Mouse (Mus musculus) heart, embryonic 16.5 days (tissue): ENCODE results near the gene Ddx25. TPM values are rescaled to one million over a fixed set of nuclear protein-coding genes. Genes with fewer than 3 reads are reported as not detected.
A peak's percentile ranks its signal among the peaks of the same experiment; 100 is the strongest.

ENCODE experiments used
- ATAC-seq: fragments of 200-750 bp; cut with Nextera tagmentation; replicated peaks from 2 replicates; pipeline ENCODE4 v1.8.0; 2017; ENCODE audit warnings: moderate number of reproducible peaks; ENCODE audit not compliant: insufficient read depth, low FRiP score; ENCODE audit errors: extremely low read depth
- H3K27ac ChIP-seq: fragments of 300-500 bp; sonication (generic); 2 replicates; pipeline ENCODE4 v1.5.1; 2014; ENCODE audit warnings: mild to moderate bottlenecking, low read length, control low read depth, moderate library complexity
- H3K27me3 ChIP-seq: fragments of 300-500 bp; sonication (generic); 2 replicates; pipeline ENCODE4 v1.6.1; 2014; ENCODE audit warnings: low read length, mixed read lengths; ENCODE audit not compliant: control insufficient read depth, insufficient read depth
- H3K36me3 ChIP-seq: fragments of 300-500 bp; sonication (generic); 2 replicates; pipeline ENCODE4 v1.6.1; 2014; ENCODE audit not compliant: control insufficient read depth, insufficient read depth
- H3K4me1 ChIP-seq: fragments of 300-500 bp; sonication (generic); 2 replicates; pipeline ENCODE4 v1.6.1; 2014; ENCODE audit warnings: low read length, mixed read lengths; ENCODE audit not compliant: control insufficient read depth, insufficient read depth
- H3K4me2 ChIP-seq: fragments of 300-500 bp; sonication (generic); 2 replicates; pipeline ENCODE4 v1.6.1; 2014; ENCODE audit warnings: low read depth, mild to moderate bottlenecking, control low read depth, low read length
- H3K4me3 ChIP-seq: fragments of 300-500 bp; sonication (generic); 2 replicates; pipeline ENCODE4 v1.5.1; 2014; ENCODE audit warnings: mild to moderate bottlenecking, control low read depth, low read length
- H3K9ac ChIP-seq: fragments of 300-500 bp; sonication (generic); 2 replicates; pipeline ENCODE4 v1.6.1; 2014; ENCODE audit warnings: low read length, control low read depth
- H3K9me3 ChIP-seq: fragments of 300-500 bp; sonication (generic); replicated peaks from 2 replicates; pipeline ENCODE4 v1.6.1; 2016; ENCODE audit warnings: low read length; ENCODE audit not compliant: control insufficient read depth
- WGBS: fragments of 180-500 bp; shearing (Covaris S2); extraction: QIAGEN DNeasy Blood & Tissue Kit; methylation state at CpG from one replicate; pipeline ENCODE4 v1.1.7; 2014; 5-methylcytosine and 5-hydroxymethylcytosine counted together
- polyA plus RNA-seq: library from polyadenylated mRNA; unstranded; fragments of >200 nt; fragmentation: Nextera tagmentation; extraction: Ambion mirVana; gene quantifications from 2 replicates; pipeline ENCODE4 v1.2.1, GENCODE M21; 2015

Ddx25 gene
- polyA plus RNA-seq, 1 experiment from 2014 or later = 0.63 TPM

- 0 out of 2 replicates have a peak, but pooled peaks cover 2% of the 10 kb centered on the region for H3K27me3 ChIP-seq
Measured at GRCm38 (mm10) chr9:35513900-35514299, 44.4 kb downstream of the Ddx25 start.

GRCm38 (mm10) chr9:35508234-35508633, 50.1 kb downstream of the Ddx25 start:
- peak overlapping the region; percentile 93 for H3K27ac ChIP-seq
- WGBS = 12% methylated on average over 8 of the region's 8 CpGs
- no peaks in the 10 kb centered on the region for H3K36me3 ChIP-seq
- H3K9me3 ChIP-seq = no peaks in the 10 kb centered on the region
- peak overlapping the region; percentile 53; the same call in 1 of the 2 replicates for H3K9ac ChIP-seq
- H3K4me1 ChIP-seq = peaks cover 20% of the 10 kb centered on the region
- H3K4me2 ChIP-seq = peak overlapping the region; percentile 21
- 0 out of 2 replicates have a peak, but pooled peaks cover 2% of the 10 kb centered on the region for H3K27me3 ChIP-seq
- H3K4me3 ChIP-seq = no peak overlapping the region
- ATAC-seq = peak; percentile 92

More at GRCm38 (mm10) chr9:35513900-35514299, 44.4 kb downstream of the Ddx25 start:
- Histone ChIP-seq H3K4me3 (no peak overlapping the region), H3K9ac (no peak overlapping the region), H3K9me3 (no peaks in the 10 kb centered on the region), H3K4me1 (peaks cover 2% of the 10 kb centered on the region), H3K27ac (no peak overlapping the region), H3K36me3 (no peaks in the 10 kb centered on the region), H3K4me2 (no peak overlapping the region)
- WGBS = 69% methylated on average over 4 of the region's 4 CpGs
- ATAC-seq = no peak

- H3K27ac ChIP-seq = no peak overlapping the region
- ATAC-seq = no peak
- H3K9ac ChIP-seq = no peak overlapping the region
- peaks cover 7% of the 10 kb centered on the region for H3K4me1 ChIP-seq
- H3K36me3 ChIP-seq = peaks cover 11% of the 10 kb centered on the region; the same call in 1 of the 2 replicates
- WGBS = 86% methylated on average over 10 of the region's 10 CpGs
- H3K27me3 ChIP-seq = no peaks in the 10 kb centered on the region
- no peak overlapping the region for H3K4me2 ChIP-seq
- no peak overlapping the region for H3K4me3 ChIP-seq
- H3K9me3 ChIP-seq = no peaks in the 10 kb centered on the region
Measured at GRCm38 (mm10) chr9:35502361-35503000, 55.8 kb downstream of the Ddx25 start.

- H3K36me3 ChIP-seq = peaks cover 11% of the 10 kb centered on the region; the same call in 1 of the 2 replicates
- no peaks in the 10 kb centered on the region for H3K9me3 ChIP-seq
- no peaks in the 10 kb centered on the region for H3K27me3 ChIP-seq
- no peak for ATAC-seq
- H3K4me3 ChIP-seq = no peak overlapping the region
- H3K9ac ChIP-seq = no peak overlapping the region
- H3K4me2 ChIP-seq = no peak overlapping the region
- H3K27ac ChIP-seq = no peak overlapping the region
- 0 out of 2 replicates have a peak, but pooled peaks cover 2% of the 10 kb centered on the region for H3K4me1 ChIP-seq
- WGBS = 80% methylated on average over 6 of the region's 6 CpGs
Measured at GRCm38 (mm10) chr9:35499946-35500345, 58.4 kb downstream of the Ddx25 start.

GRCm38 (mm10) chr9:35495471-35495870, 62.9 kb downstream of the Ddx25 start:
- Histone ChIP-seq H3K4me1 (0 out of 2 replicates have a peak, but pooled peaks cover 2% of the 10 kb centered on the region), H3K36me3 (peaks cover 7% of the 10 kb centered on the region; the same call in 1 of the 2 replicates), H3K4me3 (no peak overlapping the region), H3K27me3 (no peaks in the 10 kb centered on the region), H3K27ac (no peak overlapping the region), H3K9ac (no peak overlapping the region), H3K4me2 (no peak overlapping the region), H3K9me3 (no peaks in the 10 kb centered on the region)
- ATAC-seq = no peak
- 60% methylated on average over 3 of the region's 3 CpGs for WGBS

GRCm38 (mm10) chr9:35494937-35495336, 63.4 kb downstream of the Ddx25 start:
- Histone ChIP-seq H3K4me1 (0 out of 2 replicates have a peak, but pooled peaks cover 2% of the 10 kb centered on the region), H3K9ac (no peak overlapping the region), H3K36me3 (peaks cover 7% of the 10 kb centered on the region; the same call in 1 of the 2 replicates), H3K4me3 (no peak overlapping the region), H3K27me3 (no peaks in the 10 kb centered on the region), H3K27ac (no peak overlapping the region), H3K4me2 (no peak overlapping the region), H3K9me3 (no peaks in the 10 kb centered on the region)
- 60% methylated on average over 4 of the region's 4 CpGs for WGBS
- ATAC-seq = no peak

GRCm38 (mm10) chr9:35493733-35494092, 64.6 kb downstream of the Ddx25 start:
- peaks cover 13% of the 10 kb centered on the region; the same call in 1 of the 2 replicates for H3K36me3 ChIP-seq
- no peaks in the 10 kb centered on the region for H3K9me3 ChIP-seq
- WGBS = 67% methylated on average over 4 of the region's 4 CpGs
- no peaks in the 10 kb centered on the region for H3K27me3 ChIP-seq
- no peak overlapping the region for H3K4me3 ChIP-seq
- no peak for ATAC-seq
- H3K4me2 ChIP-seq = no peak overlapping the region
- H3K27ac ChIP-seq = no peak overlapping the region
- H3K9ac ChIP-seq = no peak overlapping the region
- H3K4me1 ChIP-seq = no peaks in the 10 kb centered on the region

GRCm38 (mm10) chr9:35493033-35493732, 65.1 kb downstream of the Ddx25 start:
- H3K36me3 ChIP-seq = peaks cover 11% of the 10 kb centered on the region
- no peaks in the 10 kb centered on the region for H3K27me3 ChIP-seq
- H3K4me2 ChIP-seq = no peak overlapping the region
- no peak overlapping the region for H3K9ac ChIP-seq
- H3K9me3 ChIP-seq = no peaks in the 10 kb centered on the region
- H3K27ac ChIP-seq = no peak overlapping the region
- no peak overlapping the region for H3K4me3 ChIP-seq
- no peaks in the 10 kb centered on the region for H3K4me1 ChIP-seq
- no peak for ATAC-seq
- WGBS = 68% methylated on average over 7 of the region's 7 CpGs
